Mouse (Mus musculus): ENCODE results near the gene Lyl1.

The Lyl1 gene

GRCm38 (mm10) chr8:84703466-84704249 is 2.4 kb downstream of the Lyl1 start:
- peak; percentile 21 for DNase-seq (ENCODE audit: extremely low spot score)

GRCm38 (mm10) chr8:84704356-84704755 is 3.1 kb downstream of the Lyl1 start:
- peak; percentile 81 for DNase-seq (ENCODE audit: extremely low spot score)

- DNase-seq (ENCODE audit: extremely low spot score), result peak; percentile 55
Observed at GRCm38 (mm10) chr8:84704867-84705831, 3.9 kb downstream of the Lyl1 start.

- DNase-seq (ENCODE audit: extremely low spot score), result no peak
Observed at GRCm38 (mm10) chr8:84705960-84706359, 4.7 kb downstream of the Lyl1 start.

GRCm38 (mm10) chr8:84706610-84707266 is 5.5 kb downstream of the Lyl1 start:
- peak; percentile 46 for DNase-seq (ENCODE audit: extremely low spot score)

GRCm38 (mm10) chr8:84707267-84707883 is 6.1 kb downstream of the Lyl1 start:
- peak; percentile 44 for DNase-seq (ENCODE audit: extremely low spot score)

GRCm38 (mm10) chr8:84708071-84708541 is 6.8 kb downstream of the Lyl1 start:
- DNase-seq (ENCODE audit: extremely low spot score), result peak; percentile 39

GRCm38 (mm10) chr8:84708774-84709475 is 7.7 kb downstream of the Lyl1 start:
- DNase-seq (ENCODE audit: extremely low spot score), result peak; percentile 86

GRCm38 (mm10) chr8:84709931-84710330 is 8.7 kb downstream of the Lyl1 start:
- no peak for DNase-seq (ENCODE audit: extremely low spot score)

GRCm38 (mm10) chr8:84711312-84711711 is 10.1 kb downstream of the Lyl1 start:
- DNase-seq (ENCODE audit: extremely low spot score), result no peak

- DNase-seq (ENCODE audit: extremely low spot score), result no peak
Observed at GRCm38 (mm10) chr8:84711933-84712758, 10.9 kb downstream of the Lyl1 start.

- no peak for DNase-seq (ENCODE audit: extremely low spot score)
Observed at GRCm38 (mm10) chr8:84712759-84713120, 11.5 kb downstream of the Lyl1 start.

GRCm38 (mm10) chr8:84713381-84713780 is 12.1 kb downstream of the Lyl1 start:
- no peak for DNase-seq (ENCODE audit: extremely low spot score)

GRCm38 (mm10) chr8:84714161-84714560 is 12.9 kb downstream of the Lyl1 start:
- DNase-seq (ENCODE audit: extremely low spot score), result no peak

GRCm38 (mm10) chr8:84715893-84716468 is 14.7 kb downstream of the Lyl1 start:
- DNase-seq (ENCODE audit: extremely low spot score), result no peak

GRCm38 (mm10) chr8:84716790-84717189 is 15.5 kb downstream of the Lyl1 start:
- no peak for DNase-seq (ENCODE audit: extremely low spot score)

- DNase-seq (ENCODE audit: extremely low spot score), result no peak
Observed at GRCm38 (mm10) chr8:84718476-84718875, 17.2 kb downstream of the Lyl1 start.

- DNase-seq (ENCODE audit: extremely low spot score), result no peak
Observed at GRCm38 (mm10) chr8:84718959-84719690, 17.9 kb downstream of the Lyl1 start.

- DNase-seq (ENCODE audit: extremely low spot score), result no peak
Observed at GRCm38 (mm10) chr8:84722530-84722849, 21.2 kb downstream of the Lyl1 start.
